Mouse (Mus musculus) liver, adult 2 months (tissue): ENCODE results near the gene Galnt13. TPM values are rescaled to one million over a fixed set of nuclear protein-coding genes. Genes with fewer than 3 reads are reported as not detected.
A peak's percentile ranks its signal among the peaks of the same experiment; 100 is the strongest.

Source experiments
- DNase-seq: peaks from one replicate; pipeline ENCODE4 v3.0.0-alpha.2; 2011; ENCODE audit warnings: low read depth, low spot score; ENCODE audit errors: extremely low read depth
- H3K27ac ChIP-seq: fragments of 200-500 bp; replicated peaks from 2 replicates; pipeline ENCODE4 v1.5.1; 2012; ENCODE audit warnings: low read depth, mild to moderate bottlenecking, control low read depth, inconsistent platforms, low read length; ENCODE audit not compliant: insufficient read depth
- H3K27me3 ChIP-seq: fragments of 200-500 bp; 2 replicates; pipeline ENCODE4 v1.6.1; 2012; ENCODE audit warnings: mild to moderate bottlenecking, moderate library complexity, low read length, inconsistent platforms; ENCODE audit not compliant: control insufficient read depth, insufficient read depth
- H3K36me3 ChIP-seq: fragments of 200-500 bp; 2 replicates; pipeline ENCODE4 v1.6.1; 2012; ENCODE audit warnings: low read length, inconsistent platforms; ENCODE audit not compliant: control insufficient read depth, insufficient read depth
- H3K4me1 ChIP-seq: fragments of 200-500 bp; 2 replicates; pipeline ENCODE4 v1.6.1; 2011; ENCODE audit warnings: low read length; ENCODE audit not compliant: control insufficient read depth, insufficient read depth
- H3K4me3 ChIP-seq: fragments of 200-500 bp; 2 replicates; pipeline ENCODE4 v1.5.1; 2011; ENCODE audit warnings: low read depth, mild to moderate bottlenecking, control low read depth, low read length, moderate library complexity; ENCODE audit not compliant: insufficient read depth
- H3K79me2 ChIP-seq: fragments of 200-500 bp; 2 replicates; pipeline ENCODE4 v1.6.1; 2012; ENCODE audit warnings: inconsistent platforms, mild to moderate bottlenecking, low read length, moderate library complexity; ENCODE audit not compliant: control insufficient read depth, insufficient read depth
- H3K9ac ChIP-seq: fragments of 200-500 bp; 2 replicates; pipeline ENCODE4 v1.6.1; 2012; ENCODE audit warnings: low read depth, mild to moderate bottlenecking, control low read depth, inconsistent platforms, low read length
- CTCF ChIP-seq: fragments of 200-500 bp; IDR thresholded peaks from 2 replicates; pipeline ENCODE4 v1.5.1; 2011; ENCODE audit warnings: low read depth, low read length, control low read depth
- POLR2A ChIP-seq: fragments of 200-500 bp; IDR thresholded peaks from 2 replicates; pipeline ENCODE4 v1.6.1; 2011; ENCODE audit warnings: low read length, control low read depth; ENCODE audit not compliant: insufficient read depth; ENCODE audit errors: extremely low read depth
- WGBS: fragments of 180-500 bp; shearing (Covaris S2); methylation state at CpG from one replicate; pipeline ENCODE4 v1.1.7; 2018; 5-methylcytosine and 5-hydroxymethylcytosine counted together
- polyA plus RNA-seq: library from polyadenylated mRNA; depleted of rRNA; stranded (reverse); fragments of >200 nt; gene quantifications from 2 replicates; pipeline ENCODE4 v1.2.3, GENCODE M21; 2012
- total RNA-seq: library from RNA; depleted of rRNA; stranded (reverse); fragments of >200 nt; gene quantifications from 2 replicates; pipeline ENCODE4 v1.2.3, GENCODE M21; 2014

The Galnt13 gene
- total and polyA plus RNA-seq, 2 experiments: not detected

GRCm38 (mm10) chr2:54442734-54443500, 6.8 kb downstream of the Galnt13 start:
- TF ChIP-seq CTCF (no peak), POLR2A (no peak)

GRCm38 (mm10) chr2:54483426-54483825, 47.3 kb downstream of the Galnt13 start:
- Histone ChIP-seq H3K27me3 (no peaks in the 10 kb centered on the region), H3K9ac (no peak overlapping the region), H3K36me3 (no peaks in the 10 kb centered on the region), H3K4me3 (no peak overlapping the region), H3K4me1 (no peaks in the 10 kb centered on the region), H3K79me2 (no peaks in the 10 kb centered on the region), H3K27ac (no peak overlapping the region)
- no peak for DNase-seq
- 58% methylated on average over 5 of the region's 5 CpGs for whole genome bisulfite sequencing
- TF ChIP-seq POLR2A (no peak), CTCF (no peak)

More at GRCm38 (mm10) chr2:54442734-54443500, 6.8 kb downstream of the Galnt13 start:
- no peak overlapping the region for H3K4me3 ChIP-seq
- no peak overlapping the region for H3K27ac ChIP-seq
- H3K79me2 ChIP-seq: no peaks in the 10 kb centered on the region
- WGBS: 72% methylated on average over 9 of the region's 9 CpGs
- no peaks in the 10 kb centered on the region for H3K4me1 ChIP-seq
- no peak for DNase-seq
- H3K27me3 ChIP-seq: no peaks in the 10 kb centered on the region; the same call in 1 of the 2 replicates
- no peaks in the 10 kb centered on the region for H3K36me3 ChIP-seq
- H3K9ac ChIP-seq: no peak overlapping the region

GRCm38 (mm10) chr2:54522989-54523388, 86.9 kb downstream of the Galnt13 start:
- H3K79me2 ChIP-seq: no peaks in the 10 kb centered on the region

GRCm38 (mm10) chr2:54527073-54527472, 91.0 kb downstream of the Galnt13 start:
- no peak overlapping the region for H3K4me3 ChIP-seq
- H3K4me1 ChIP-seq: no peaks in the 10 kb centered on the region
- H3K36me3 ChIP-seq: no peaks in the 10 kb centered on the region
- no peaks in the 10 kb centered on the region for H3K27me3 ChIP-seq
- DNase-seq: no peak
- WGBS: 65% methylated on average over 3 of the region's 3 CpGs
- no peak overlapping the region for H3K9ac ChIP-seq
- H3K27ac ChIP-seq: no peak overlapping the region
- H3K79me2 ChIP-seq: no peaks in the 10 kb centered on the region
- TF ChIP-seq POLR2A (no peak), CTCF (no peak)

More at GRCm38 (mm10) chr2:54522989-54523388, 86.9 kb downstream of the Galnt13 start:
- TF ChIP-seq POLR2A (no peak), CTCF (no peak)
- Histone ChIP-seq H3K4me1 (no peaks in the 10 kb centered on the region), H3K27ac (no peak overlapping the region), H3K9ac (no peak overlapping the region), H3K27me3 (no peaks in the 10 kb centered on the region), H3K4me3 (no peak overlapping the region), H3K36me3 (no peaks in the 10 kb centered on the region)
- no peak for DNase-seq
- WGBS: 78% methylated on average over 3 of the region's 3 CpGs

- H3K27me3 ChIP-seq: peaks cover 5% of the 10 kb centered on the region; the same call in 1 of the 2 replicates
- H3K9ac ChIP-seq: no peak overlapping the region
- H3K79me2 ChIP-seq: no peaks in the 10 kb centered on the region
- no peaks in the 10 kb centered on the region for H3K36me3 ChIP-seq
- H3K4me1 ChIP-seq: no peaks in the 10 kb centered on the region
- no peak overlapping the region for H3K27ac ChIP-seq
- 40% methylated on average over 10 of the region's 10 CpGs for WGBS
- H3K4me3 ChIP-seq: no peak overlapping the region
- peak; percentile 98 for DNase-seq
- TF ChIP-seq POLR2A (no peak), CTCF (no peak)
Measured at GRCm38 (mm10) chr2:54558357-54559153, 122.4 kb downstream of the Galnt13 start.

- 84% methylated on average over 3 of the region's 3 CpGs for WGBS
- Histone ChIP-seq H3K36me3 (no peaks in the 10 kb centered on the region), H3K9ac (no peak overlapping the region), H3K27me3 (peaks cover 8% of the 10 kb centered on the region; the same call in 1 of the 2 replicates), H3K4me3 (no peak overlapping the region), H3K4me1 (no peaks in the 10 kb centered on the region), H3K27ac (no peak overlapping the region), H3K79me2 (no peaks in the 10 kb centered on the region)
- TF ChIP-seq POLR2A: no peak
- TF ChIP-seq CTCF: no peak
- no peak for DNase-seq
Measured at GRCm38 (mm10) chr2:54565068-54565467, 129.0 kb downstream of the Galnt13 start.
